Mouse (Mus musculus): ENCODE measurements around the gene Impg2. TPM values are rescaled to one million over a fixed set of nuclear protein-coding genes. Genes with fewer than 3 reads are reported as not detected.
A peak's percentile ranks its signal among the peaks of the same experiment; 100 is the strongest.

Impg2 gene
- total and polyA plus RNA-seq, 2 experiments from 2014 or later: 0.10 to 0.38 TPM

- no peaks in the 10 kb centered on the region for H3K9me3 ChIP-seq (ENCODE audit: low read length)
- no peak overlapping the region for H3K9ac ChIP-seq (replicated peaks; ENCODE audit: low read length, poor library complexity, severe bottlenecking)
- ATAC-seq (ENCODE audit: low FRiP score): no peak
- no peaks in the 10 kb centered on the region for H3K27me3 ChIP-seq (ENCODE audit: insufficient read depth, low read length)
- WGBS: 97% methylated on average over 2 of the region's 2 CpGs
- H3K4me1 ChIP-seq (ENCODE audit: insufficient read depth, low read length): no peaks in the 10 kb centered on the region
- no peak overlapping the region for H3K4me3 ChIP-seq (ENCODE audit: low read depth, low read length)
- no peak overlapping the region for H3K27ac ChIP-seq (ENCODE audit: low read depth, low read length)
- no peak for DNase-seq (ENCODE audit: low spot score)
- no peaks in the 10 kb centered on the region for H3K36me3 ChIP-seq (ENCODE audit: insufficient read depth, low read length)
- no peak for TF ChIP-seq CTCF (IDR thresholded peaks at IDR 0.05)
- H3K4me2 ChIP-seq (ENCODE audit: low read depth, low read length, poor library complexity, severe bottlenecking): no peak overlapping the region
Observed at GRCm38 (mm10) chr16:56286977-56287376, 82.9 kb downstream of the Impg2 start.

GRCm38 (mm10) chr16:56294887-56295286 is 90.8 kb downstream of the Impg2 start:
- TF ChIP-seq CTCF (IDR thresholded peaks at IDR 0.05): no peak
- Histone ChIP-seq H3K9ac (replicated peaks; ENCODE audit: low read length, poor library complexity, severe bottlenecking) (no peak overlapping the region), H3K9me3 (ENCODE audit: low read length) (no peaks in the 10 kb centered on the region), H3K36me3 (ENCODE audit: insufficient read depth, low read length) (no peaks in the 10 kb centered on the region), H3K4me2 (ENCODE audit: low read depth, low read length, poor library complexity, severe bottlenecking) (no peak overlapping the region), H3K4me1 (ENCODE audit: insufficient read depth, low read length) (no peaks in the 10 kb centered on the region), H3K4me3 (ENCODE audit: low read depth, low read length) (no peak overlapping the region), H3K27ac (ENCODE audit: low read depth, low read length) (no peak overlapping the region), H3K27me3 (ENCODE audit: insufficient read depth, low read length) (no peaks in the 10 kb centered on the region)
- DNase-seq (ENCODE audit: low spot score) (no peak), ATAC-seq (ENCODE audit: low FRiP score) (no peak)
- 71% methylated on average over 1 of the region's 1 CpGs for WGBS

- H3K36me3 ChIP-seq (ENCODE audit: insufficient read depth, low read length): no peaks in the 10 kb centered on the region
- H3K4me3 ChIP-seq (ENCODE audit: low read depth, low read length): no peak overlapping the region
- ATAC-seq (ENCODE audit: low FRiP score) (no peak), DNase-seq (ENCODE audit: low spot score) (peak; percentile 80)
- no peaks in the 10 kb centered on the region for H3K4me1 ChIP-seq (ENCODE audit: insufficient read depth, low read length)
- 78% methylated on average over 3 of the region's 3 CpGs for WGBS
- no peak overlapping the region for H3K9ac ChIP-seq (replicated peaks; ENCODE audit: low read length, poor library complexity, severe bottlenecking)
- H3K27me3 ChIP-seq (ENCODE audit: insufficient read depth, low read length): no peaks in the 10 kb centered on the region
- no peak overlapping the region for H3K27ac ChIP-seq (ENCODE audit: low read depth, low read length)
- no peak overlapping the region for H3K4me2 ChIP-seq (ENCODE audit: low read depth, low read length, poor library complexity, severe bottlenecking)
- no peak for TF ChIP-seq CTCF (IDR thresholded peaks at IDR 0.05)
- H3K9me3 ChIP-seq (ENCODE audit: low read length): no peaks in the 10 kb centered on the region
Observed at GRCm38 (mm10) chr16:56295888-56296648, 92.0 kb downstream of the Impg2 start.

- Histone ChIP-seq H3K27ac (ENCODE audit: low read depth, low read length) (no peak overlapping the region), H3K36me3 (ENCODE audit: insufficient read depth, low read length) (no peaks in the 10 kb centered on the region), H3K9me3 (ENCODE audit: low read length) (no peaks in the 10 kb centered on the region), H3K4me1 (ENCODE audit: insufficient read depth, low read length) (no peaks in the 10 kb centered on the region), H3K4me3 (ENCODE audit: low read depth, low read length) (no peak overlapping the region), H3K9ac (replicated peaks; ENCODE audit: low read length, poor library complexity, severe bottlenecking) (no peak overlapping the region), H3K4me2 (ENCODE audit: low read depth, low read length, poor library complexity, severe bottlenecking) (no peak overlapping the region), H3K27me3 (ENCODE audit: insufficient read depth, low read length) (no peaks in the 10 kb centered on the region)
- ATAC-seq (ENCODE audit: low FRiP score) (no peak), DNase-seq (ENCODE audit: low spot score) (no peak)
- 90% methylated on average over 6 of the region's 6 CpGs for WGBS
- no peak for TF ChIP-seq CTCF (IDR thresholded peaks at IDR 0.05)
Observed at GRCm38 (mm10) chr16:56298248-56298647, 94.1 kb downstream of the Impg2 start.

GRCm38 (mm10) chr16:56298836-56299235 is 94.7 kb downstream of the Impg2 start:
- WGBS: 77% methylated on average over 2 of the region's 2 CpGs
- no peaks in the 10 kb centered on the region for H3K4me1 ChIP-seq (ENCODE audit: insufficient read depth, low read length)
- H3K36me3 ChIP-seq (ENCODE audit: insufficient read depth, low read length): no peaks in the 10 kb centered on the region
- TF ChIP-seq CTCF (IDR thresholded peaks at IDR 0.05): no peak
- no peak overlapping the region for H3K27ac ChIP-seq (ENCODE audit: low read depth, low read length)
- no peak overlapping the region for H3K9ac ChIP-seq (replicated peaks; ENCODE audit: low read length, poor library complexity, severe bottlenecking)
- no peak for ATAC-seq (ENCODE audit: low FRiP score)
- H3K27me3 ChIP-seq (ENCODE audit: insufficient read depth, low read length): no peaks in the 10 kb centered on the region
- H3K9me3 ChIP-seq (ENCODE audit: low read length): no peaks in the 10 kb centered on the region
- no peak overlapping the region for H3K4me2 ChIP-seq (ENCODE audit: low read depth, low read length, poor library complexity, severe bottlenecking)
- no peak for DNase-seq (ENCODE audit: low spot score)
- no peak overlapping the region for H3K4me3 ChIP-seq (ENCODE audit: low read depth, low read length)

- Histone ChIP-seq H3K9me3 (ENCODE audit: low read length) (no peaks in the 10 kb centered on the region), H3K4me1 (ENCODE audit: insufficient read depth, low read length) (no peaks in the 10 kb centered on the region), H3K4me3 (ENCODE audit: low read depth, low read length) (no peak overlapping the region), H3K27ac (ENCODE audit: low read depth, low read length) (no peak overlapping the region), H3K4me2 (ENCODE audit: low read depth, low read length, poor library complexity, severe bottlenecking) (no peak overlapping the region), H3K9ac (replicated peaks; ENCODE audit: low read length, poor library complexity, severe bottlenecking) (no peak overlapping the region), H3K36me3 (ENCODE audit: insufficient read depth, low read length) (no peaks in the 10 kb centered on the region), H3K27me3 (ENCODE audit: insufficient read depth, low read length) (no peaks in the 10 kb centered on the region)
- no peak for TF ChIP-seq CTCF (IDR thresholded peaks at IDR 0.05)
- 77% methylated on average over 4 of the region's 4 CpGs for WGBS
- no peak for ATAC-seq (ENCODE audit: low FRiP score)
- no peak for DNase-seq (ENCODE audit: low spot score)
Observed at GRCm38 (mm10) chr16:56302996-56303395, 98.9 kb downstream of the Impg2 start.

Data from midbrain, postnatal 0 days (tissue).